Mouse (Mus musculus): ENCODE data around the gene Apoh. TPM values are rescaled to one million over a fixed set of nuclear protein-coding genes. Genes with fewer than 3 reads are reported as not detected.

The Apoh gene
- polyA plus RNA-seq, 1 experiment from 2014 or later, result not detected

DNA sequence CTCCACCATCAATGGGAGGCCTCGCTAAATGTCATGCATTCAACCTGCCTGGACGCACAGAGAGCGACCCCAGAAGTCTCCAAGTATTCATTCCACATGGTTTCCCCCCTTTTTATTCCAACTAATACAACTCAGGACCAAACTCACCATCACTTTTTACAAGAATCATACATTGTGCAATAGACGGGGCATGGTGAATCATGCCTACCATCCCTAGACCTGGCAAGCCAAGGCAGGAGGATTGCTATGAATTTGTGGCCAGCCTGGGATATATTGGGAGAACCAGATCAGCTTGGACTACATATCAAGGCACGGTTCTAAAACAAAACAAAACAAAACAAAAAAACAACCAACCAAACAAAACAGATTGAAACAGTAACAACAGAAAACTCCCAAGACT, 19.8 kb downstream of the Apoh start:
- Histone ChIP-seq H3K4me2 (replicated peaks) (no peak overlapping the region), H3K27me3 (peaks cover 5% of the 10 kb centered on the region; the same call in 1 of the 2 replicates), H3K9ac (replicated peaks) (no peak overlapping the region), H3K27ac (replicated peaks) (no peak overlapping the region), H3K9me3 (no peaks in the 10 kb centered on the region), H3K36me3 (no peaks in the 10 kb centered on the region), H3K4me1 (no peaks in the 10 kb centered on the region), H3K4me3 (no peak overlapping the region)
- no peak for ATAC-seq (ENCODE audit: low FRiP score, low read depth)
- 87% methylated on average over 5 of the region's 5 CpGs for WGBS

- Histone ChIP-seq H3K4me3 (no peak overlapping the region), H3K27ac (replicated peaks) (no peak overlapping the region), H3K4me2 (replicated peaks) (no peak overlapping the region), H3K36me3 (no peaks in the 10 kb centered on the region), H3K4me1 (no peaks in the 10 kb centered on the region), H3K9me3 (no peaks in the 10 kb centered on the region), H3K9ac (replicated peaks) (no peak overlapping the region), H3K27me3 (peaks cover under 1% of the 10 kb centered on the region; the same call in 1 of the 2 replicates)
- ATAC-seq (ENCODE audit: low FRiP score, low read depth), result no peak
- 81% methylated on average over 4 of the region's 4 CpGs for WGBS
Measured at GRCm38 (mm10) chr11:108363991-108364390, 20.8 kb downstream of the Apoh start.

DNA sequence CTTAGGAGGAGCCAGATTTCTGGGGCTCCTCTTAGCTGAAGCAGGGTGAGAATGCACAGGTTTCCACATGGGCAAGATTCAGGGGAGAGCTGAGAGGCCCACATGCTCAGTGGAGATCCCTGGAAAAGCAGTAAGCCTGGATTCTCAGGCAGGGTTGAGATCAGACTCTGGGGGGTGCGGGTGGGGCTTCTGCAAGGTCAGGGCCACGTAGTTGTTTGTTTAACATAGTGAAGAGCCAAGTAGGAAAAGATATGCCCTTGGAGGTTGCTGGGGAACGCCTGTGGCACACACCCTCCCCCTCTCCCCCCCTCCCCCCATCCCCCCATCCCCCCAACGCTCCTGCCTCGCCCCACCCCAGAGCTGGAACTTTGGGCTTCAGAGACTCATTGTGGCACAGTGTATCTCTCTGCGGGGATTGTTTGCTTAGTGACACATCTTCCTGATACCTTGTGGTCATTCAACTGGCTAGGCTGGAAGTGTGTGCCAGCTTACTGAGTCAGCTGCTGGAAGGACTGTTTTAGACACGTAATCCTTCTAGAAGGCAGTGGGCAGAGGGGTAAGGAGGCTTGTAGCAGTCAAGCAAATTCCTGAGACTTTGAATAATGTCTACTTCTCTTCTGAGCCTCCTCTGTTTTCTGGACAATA, 21.9 kb downstream of the Apoh start:
- no peaks in the 10 kb centered on the region for H3K36me3 ChIP-seq
- no peak overlapping the region for H3K27ac ChIP-seq (replicated peaks)
- no peak overlapping the region for H3K9ac ChIP-seq (replicated peaks)
- no peaks in the 10 kb centered on the region for H3K4me1 ChIP-seq
- ATAC-seq (ENCODE audit: low FRiP score, low read depth), result no peak
- no peaks in the 10 kb centered on the region for H3K9me3 ChIP-seq
- 65% methylated on average over 4 of the region's 7 CpGs for WGBS
- no peak overlapping the region for H3K4me3 ChIP-seq
- no peaks in the 10 kb centered on the region for H3K27me3 ChIP-seq
- no peak overlapping the region for H3K4me2 ChIP-seq (replicated peaks)

DNA sequence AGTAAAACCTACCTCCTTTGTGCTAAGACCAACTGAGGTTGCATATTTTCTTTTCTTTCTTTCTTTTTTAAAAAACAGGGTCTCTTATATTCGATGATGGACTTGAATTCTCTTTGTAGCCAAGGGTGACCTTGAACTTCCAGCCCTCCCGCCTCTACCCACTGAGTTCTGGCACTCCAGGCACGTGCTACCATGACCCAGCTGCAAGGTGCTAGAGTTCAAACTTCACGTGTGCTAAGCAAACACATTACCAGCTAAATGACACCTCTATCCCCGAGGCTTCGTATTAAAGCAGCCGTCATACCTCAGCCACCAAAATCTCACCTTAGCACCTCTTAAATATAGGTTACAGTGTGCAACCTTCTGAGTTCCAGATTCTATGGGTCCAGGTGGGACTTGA, 22.4 kb downstream of the Apoh start:
- no peaks in the 10 kb centered on the region for H3K27me3 ChIP-seq
- no peak overlapping the region for H3K9ac ChIP-seq (replicated peaks)
- H3K4me1 ChIP-seq, result no peaks in the 10 kb centered on the region
- no peaks in the 10 kb centered on the region for H3K36me3 ChIP-seq
- H3K4me2 ChIP-seq (replicated peaks), result no peak overlapping the region
- WGBS, result 76% methylated on average over 7 of the region's 7 CpGs
- H3K27ac ChIP-seq (replicated peaks), result no peak overlapping the region
- no peak overlapping the region for H3K4me3 ChIP-seq
- no peak for ATAC-seq (ENCODE audit: low FRiP score, low read depth)
- H3K9me3 ChIP-seq, result no peaks in the 10 kb centered on the region

GRCm38 (mm10) chr11:108367046-108367445, 23.9 kb downstream of the Apoh start:
- WGBS, result 81% methylated on average over 1 of the region's 1 CpGs
- Histone ChIP-seq H3K4me1 (no peaks in the 10 kb centered on the region), H3K4me2 (replicated peaks) (no peak overlapping the region), H3K27me3 (no peaks in the 10 kb centered on the region), H3K27ac (replicated peaks) (no peak overlapping the region), H3K9me3 (no peaks in the 10 kb centered on the region), H3K4me3 (no peak overlapping the region), H3K36me3 (no peaks in the 10 kb centered on the region), H3K9ac (replicated peaks) (no peak overlapping the region)
- no peak for ATAC-seq (ENCODE audit: low FRiP score, low read depth)

DNA sequence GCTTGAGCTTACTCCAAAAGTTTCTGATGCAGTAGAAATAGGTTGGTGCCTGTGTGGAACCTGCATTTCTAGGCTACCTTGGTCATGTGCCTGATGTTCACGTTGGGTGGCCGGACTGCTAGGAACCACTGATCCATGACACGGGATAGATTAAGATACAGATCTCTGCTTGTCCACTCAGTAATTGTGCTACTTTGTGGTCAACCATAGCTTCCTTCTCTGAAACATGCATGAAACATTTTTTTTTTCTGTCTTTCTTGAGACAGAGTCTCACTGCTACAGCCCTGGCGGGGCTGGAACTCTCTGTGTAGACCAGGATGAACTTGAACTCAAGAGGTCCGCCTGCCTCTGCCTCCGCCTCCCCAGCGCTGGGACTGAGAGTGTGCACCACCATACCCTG, 33.7 kb downstream of the Apoh start:
- no peak overlapping the region for H3K4me2 ChIP-seq (replicated peaks)
- peaks cover 4% of the 10 kb centered on the region; the same call in 1 of the 2 replicates for H3K4me1 ChIP-seq
- ATAC-seq (ENCODE audit: low FRiP score, low read depth), result no peak
- no peak overlapping the region for H3K9ac ChIP-seq (replicated peaks)
- H3K9me3 ChIP-seq, result no peaks in the 10 kb centered on the region
- 89% methylated on average over 7 of the region's 7 CpGs for WGBS
- H3K27me3 ChIP-seq, result 0 out of 2 replicates have a peak, but pooled peaks cover 5% of the 10 kb centered on the region
- no peak overlapping the region for H3K27ac ChIP-seq (replicated peaks)
- H3K36me3 ChIP-seq, result no peaks in the 10 kb centered on the region
- H3K4me3 ChIP-seq, result no peak overlapping the region

- ATAC-seq (ENCODE audit: low FRiP score, low read depth), result no peak
- WGBS, result 43% methylated on average over 19 of the region's 19 CpGs
- peaks cover 4% of the 10 kb centered on the region; the same call in 1 of the 2 replicates for H3K4me1 ChIP-seq
Measured at GRCm38 (mm10) chr11:108377680-108378362, 34.7 kb downstream of the Apoh start.

DNA sequence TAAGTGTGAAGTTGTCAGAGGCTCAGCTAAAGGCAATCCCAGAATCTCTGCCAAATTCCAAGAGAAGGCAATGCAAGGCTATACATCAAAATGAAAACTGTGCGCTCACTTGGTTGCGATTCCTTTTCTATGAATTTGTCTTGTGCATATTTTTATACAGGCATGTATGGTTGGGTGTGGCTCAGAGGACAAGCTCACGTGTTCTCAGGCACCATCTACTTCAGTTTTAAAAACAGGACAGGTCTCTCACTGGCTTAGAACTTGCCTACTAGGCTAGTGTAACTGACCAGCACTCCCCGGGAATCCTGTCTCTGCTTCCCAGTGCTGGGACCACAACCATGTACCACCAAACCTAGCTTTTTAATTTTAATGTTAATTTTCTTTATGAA, 35.2 kb downstream of the Apoh start:
- H3K9me3 ChIP-seq, result no peaks in the 10 kb centered on the region
- 88% methylated on average over 4 of the region's 4 CpGs for WGBS
- H3K36me3 ChIP-seq, result no peaks in the 10 kb centered on the region
- no peak overlapping the region for H3K9ac ChIP-seq (replicated peaks)
- no peak overlapping the region for H3K27ac ChIP-seq (replicated peaks)
- H3K4me1 ChIP-seq, result peaks cover 4% of the 10 kb centered on the region; the same call in 1 of the 2 replicates
- H3K4me3 ChIP-seq, result no peak overlapping the region
- H3K4me2 ChIP-seq (replicated peaks), result no peak overlapping the region
- ATAC-seq (ENCODE audit: low FRiP score, low read depth), result no peak
- 0 out of 2 replicates have a peak, but pooled peaks cover 5% of the 10 kb centered on the region for H3K27me3 ChIP-seq

More at GRCm38 (mm10) chr11:108377680-108378362, 34.7 kb downstream of the Apoh start:
- 0 out of 2 replicates have a peak, but pooled peaks cover 5% of the 10 kb centered on the region for H3K27me3 ChIP-seq
- no peak overlapping the region for H3K4me3 ChIP-seq
- H3K27ac ChIP-seq (replicated peaks), result no peak overlapping the region
- H3K36me3 ChIP-seq, result no peaks in the 10 kb centered on the region
- H3K9ac ChIP-seq (replicated peaks), result no peak overlapping the region
- no peaks in the 10 kb centered on the region for H3K9me3 ChIP-seq
- no peak overlapping the region for H3K4me2 ChIP-seq (replicated peaks)

- no peak overlapping the region for H3K4me3 ChIP-seq
- no peak overlapping the region for H3K4me2 ChIP-seq (replicated peaks)
- H3K4me1 ChIP-seq, result peaks cover 7% of the 10 kb centered on the region
- 85% methylated on average over 3 of the region's 3 CpGs for WGBS
- H3K27ac ChIP-seq (replicated peaks), result no peak overlapping the region
- no peak overlapping the region for H3K9ac ChIP-seq (replicated peaks)
- no peaks in the 10 kb centered on the region for H3K9me3 ChIP-seq
- no peak for ATAC-seq (ENCODE audit: low FRiP score, low read depth)
- no peaks in the 10 kb centered on the region for H3K27me3 ChIP-seq
- no peaks in the 10 kb centered on the region for H3K36me3 ChIP-seq
Measured at GRCm38 (mm10) chr11:108382664-108383063, 39.5 kb downstream of the Apoh start.

GRCm38 (mm10) chr11:108384920-108385665, 41.9 kb downstream of the Apoh start:
- no peak for ATAC-seq (ENCODE audit: low FRiP score, low read depth)
- Histone ChIP-seq H3K27ac (replicated peaks) (no peak overlapping the region), H3K9me3 (no peaks in the 10 kb centered on the region), H3K4me2 (replicated peaks) (no peak overlapping the region), H3K4me1 (peaks cover 5% of the 10 kb centered on the region), H3K36me3 (no peaks in the 10 kb centered on the region), H3K9ac (replicated peaks) (no peak overlapping the region), H3K4me3 (no peak overlapping the region), H3K27me3 (no peaks in the 10 kb centered on the region)
- WGBS, result 60% methylated on average over 4 of the region's 4 CpGs

- Histone ChIP-seq H3K9me3 (no peaks in the 10 kb centered on the region), H3K4me1 (peaks cover 5% of the 10 kb centered on the region), H3K4me2 (replicated peaks) (no peak overlapping the region), H3K27me3 (no peaks in the 10 kb centered on the region), H3K36me3 (no peaks in the 10 kb centered on the region), H3K9ac (replicated peaks) (no peak overlapping the region), H3K27ac (replicated peaks) (no peak overlapping the region), H3K4me3 (no peak overlapping the region)
- 100% methylated on average over 1 of the region's 1 CpGs for WGBS
- no peak for ATAC-seq (ENCODE audit: low FRiP score, low read depth)
Measured at GRCm38 (mm10) chr11:108385666-108386024, 42.5 kb downstream of the Apoh start.

GRCm38 (mm10) chr11:108395061-108395460, 51.9 kb downstream of the Apoh start:
- Histone ChIP-seq H3K27me3 (no peaks in the 10 kb centered on the region), H3K4me3 (no peak overlapping the region), H3K4me1 (no peaks in the 10 kb centered on the region), H3K27ac (replicated peaks) (no peak overlapping the region), H3K9me3 (no peaks in the 10 kb centered on the region), H3K9ac (replicated peaks) (no peak overlapping the region), H3K4me2 (replicated peaks) (no peak overlapping the region), H3K36me3 (no peaks in the 10 kb centered on the region)
- 94% methylated on average over 9 of the region's 9 CpGs for WGBS
- no peak for ATAC-seq (ENCODE audit: low FRiP score, low read depth)

All from midbrain, embryonic 12.5 days (tissue).